Mouse (Mus musculus) hindbrain, embryonic 15.5 days (tissue): Measurements from ENCODE around the gene Prrt1. TPM values are rescaled to one million over a fixed set of nuclear protein-coding genes. Genes with fewer than 3 reads are reported as not detected.

Source experiments
- polyA plus RNA-seq: library from polyadenylated mRNA; unstranded; fragments of >200 nt; fragmentation: Nextera tagmentation; extraction: Ambion mirVana; gene quantifications from 2 replicates; pipeline ENCODE4 v1.2.1, GENCODE M21; 2015

Gene Prrt1
- polyA plus RNA-seq, 1 experiment from 2014 or later, result 9.8 TPM

Other genes starting within 250 kb of the Prrt1 start
- 4.8 and 5.5 TPM in 2 replicates for gene BC051142, start 230.7 kb upstream of the Prrt1 start, polyA plus RNA-seq
- gene Btnl4, start 152.2 kb upstream of the Prrt1 start, polyA plus RNA-seq, result not detected in 2 replicates
- not detected in 2 replicates for gene Btnl6, start 112.2 kb upstream of the Prrt1 start, polyA plus RNA-seq
- 7.8 and 7.9 TPM in 2 replicates for gene Notch4, start 65.3 kb upstream of the Prrt1 start, polyA plus RNA-seq
- 4.1 TPM in 2 replicates for gene Gpsm3, start 39.7 kb upstream of the Prrt1 start, polyA plus RNA-seq
- 8.9 TPM in 2 replicates for gene Pbx2, start 38.3 kb upstream of the Prrt1 start, polyA plus RNA-seq
- 1.8 TPM in 2 replicates for gene Ager, start 31.7 kb upstream of the Prrt1 start, polyA plus RNA-seq
- gene Rnf5, start 25.8 kb upstream of the Prrt1 start, polyA plus RNA-seq, result 270 and 283 TPM in 2 replicates
- 123 and 142 TPM in 2 replicates for gene Agpat1, start 25.3 kb upstream of the Prrt1 start, polyA plus RNA-seq
- gene Egfl8, start 13.6 kb upstream of the Prrt1 start, polyA plus RNA-seq, result 10.1 and 12.8 TPM in 2 replicates
- gene Ppt2, start 1.0 kb upstream of the Prrt1 start, polyA plus RNA-seq, result 19.1 and 20.4 TPM in 2 replicates
- gene Fkbpl, start 15.2 kb downstream of the Prrt1 start, polyA plus RNA-seq, result 16.1 and 16.4 TPM in 2 replicates
- gene Atf6b, start 17.6 kb downstream of the Prrt1 start, polyA plus RNA-seq, result 108 and 120 TPM in 2 replicates
- gene Tnxb, start 41.0 kb downstream of the Prrt1 start, polyA plus RNA-seq, result 0.27 and 0.31 TPM in 2 replicates
- gene C4b, start 114.3 kb downstream of the Prrt1 start, polyA plus RNA-seq, result 0.21 and 0.47 TPM in 2 replicates
- gene Cyp21a1, start 175.0 kb downstream of the Prrt1 start, polyA plus RNA-seq, result not detected in 2 replicates
- gene Stk19, start 207.4 kb downstream of the Prrt1 start, polyA plus RNA-seq, result 43.9 TPM in 2 replicates
- 67.2 and 68.3 TPM in 2 replicates for gene Dxo, start 207.5 kb downstream of the Prrt1 start, polyA plus RNA-seq
- gene Skiv2l, start 220.7 kb downstream of the Prrt1 start, polyA plus RNA-seq, result 59.4 and 63.4 TPM in 2 replicates
- gene Nelfe, start 220.9 kb downstream of the Prrt1 start, polyA plus RNA-seq, result 81.0 and 94.4 TPM in 2 replicates
- gene Cfb, start 233.0 kb downstream of the Prrt1 start, polyA plus RNA-seq, result 2.5 and 4.1 TPM in 2 replicates
- 11.9 and 12.9 TPM in 2 replicates for gene Zbtb12, start 249.9 kb downstream of the Prrt1 start, polyA plus RNA-seq